Mouse (Mus musculus) kidney, postnatal 0 days (tissue): Measurements from ENCODE around the gene Fos. TPM values are rescaled to one million over a fixed set of nuclear protein-coding genes. Genes with fewer than 3 reads are reported as not detected.

Experiments
- ATAC-seq: fragments of 200-750 bp; cut with Nextera tagmentation; replicated peaks from 2 replicates; pipeline ENCODE4 v1.8.0; 2017; ENCODE audit warnings: low read depth, moderate number of reproducible peaks, moderate TSS enrichment, moderate library complexity; ENCODE audit not compliant: low FRiP score
- DNase-seq: peaks from one replicate; pipeline ENCODE4 v3.0.0-alpha.2; 2016; ENCODE audit warnings: low spot score
- H3K27ac ChIP-seq: fragments of 300-500 bp; sonication (generic); 2 replicates; pipeline ENCODE4 v1.5.1; 2014; ENCODE audit warnings: mild to moderate bottlenecking
- H3K27me3 ChIP-seq: fragments of 300-500 bp; sonication (generic); 2 replicates; pipeline ENCODE4 v1.6.1; 2014; ENCODE audit warnings: low read length, mixed read lengths; ENCODE audit not compliant: insufficient read depth
- H3K36me3 ChIP-seq: fragments of 300-500 bp; sonication (generic); 2 replicates; pipeline ENCODE4 v1.6.1; 2014; ENCODE audit warnings: low read length, mixed read lengths; ENCODE audit not compliant: insufficient read depth
- H3K4me1 ChIP-seq: fragments of 300-500 bp; sonication (generic); replicated peaks from 2 replicates; pipeline ENCODE4 v1.6.1; 2014; ENCODE audit warnings: antibody characterized with exemption, low read length, mixed read lengths; ENCODE audit not compliant: insufficient read depth
- H3K4me2 ChIP-seq: fragments of 300-500 bp; sonication (generic); 2 replicates; pipeline ENCODE4 v1.6.1; 2014; ENCODE audit warnings: mild to moderate bottlenecking, low read length, moderate library complexity, mixed read lengths
- H3K4me3 ChIP-seq: fragments of 300-500 bp; sonication (generic); replicated peaks from 2 replicates; pipeline ENCODE4 v1.5.1; 2014; ENCODE audit warnings: low read depth, low read length
- H3K9ac ChIP-seq: fragments of 300-500 bp; sonication (generic); 2 replicates; pipeline ENCODE4 v1.6.1; 2014; ENCODE audit warnings: low read depth, low read length
- H3K9me3 ChIP-seq: fragments of 300-500 bp; sonication (generic); replicated peaks from 2 replicates; pipeline ENCODE4 v1.6.1; 2016; ENCODE audit warnings: low read length, inconsistent platforms, mixed read lengths
- CTCF ChIP-seq: IDR thresholded peaks from 2 replicates; pipeline ENCODE4 v1.5.1; 2016; ENCODE audit warnings: antibody characterized with exemption, low read depth, mild to moderate bottlenecking, moderate library complexity
- WGBS: fragments of 180-500 bp; shearing (Covaris S2); extraction: QIAGEN DNeasy Blood & Tissue Kit; methylation state at CpG from one replicate; pipeline ENCODE4 v1.1.7; 2014; 5-methylcytosine and 5-hydroxymethylcytosine counted together
- polyA plus RNA-seq: library from polyadenylated mRNA; unstranded; fragments of >200 nt; fragmentation: Nextera tagmentation; extraction: Ambion mirVana; gene quantifications from 2 replicates; pipeline ENCODE4 v1.2.1, GENCODE M21; 2015

Gene Fos
- polyA plus RNA-seq, 1 experiment from 2014 or later: 3.9 TPM

DNA sequence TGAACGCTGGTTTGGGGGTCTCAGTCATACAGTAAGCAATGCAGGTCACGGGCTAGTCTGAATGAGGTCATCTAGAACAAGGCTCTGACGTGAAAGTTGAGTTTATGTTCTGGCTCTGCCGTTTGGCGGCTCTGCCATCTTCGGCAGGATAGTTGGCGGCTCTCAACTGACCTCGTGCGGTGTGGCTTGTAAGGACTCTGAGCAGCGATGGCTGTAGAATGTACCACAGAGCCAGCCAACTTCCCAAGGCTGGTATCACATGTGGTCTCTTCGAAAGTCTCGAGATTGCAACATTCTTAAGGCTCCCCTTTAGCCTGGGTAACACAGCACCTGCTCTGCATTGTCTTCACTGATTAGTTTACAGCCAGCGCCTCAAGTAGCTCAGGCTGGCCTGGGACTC lies 43.6 kb downstream of the Fos start:
- Histone ChIP-seq H3K27me3 (no peaks in the 10 kb centered on the region), H3K4me1 (no peaks in the 10 kb centered on the region), H3K4me2 (no peak overlapping the region), H3K36me3 (no peaks in the 10 kb centered on the region), H3K27ac (no peak overlapping the region), H3K9me3 (no peaks in the 10 kb centered on the region), H3K4me3 (no peak overlapping the region), H3K9ac (no peak overlapping the region)
- DNase-seq (no peak), ATAC-seq (no peak)
- no peak for TF ChIP-seq CTCF
- WGBS: 71% methylated on average over 13 of the region's 13 CpGs

DNA sequence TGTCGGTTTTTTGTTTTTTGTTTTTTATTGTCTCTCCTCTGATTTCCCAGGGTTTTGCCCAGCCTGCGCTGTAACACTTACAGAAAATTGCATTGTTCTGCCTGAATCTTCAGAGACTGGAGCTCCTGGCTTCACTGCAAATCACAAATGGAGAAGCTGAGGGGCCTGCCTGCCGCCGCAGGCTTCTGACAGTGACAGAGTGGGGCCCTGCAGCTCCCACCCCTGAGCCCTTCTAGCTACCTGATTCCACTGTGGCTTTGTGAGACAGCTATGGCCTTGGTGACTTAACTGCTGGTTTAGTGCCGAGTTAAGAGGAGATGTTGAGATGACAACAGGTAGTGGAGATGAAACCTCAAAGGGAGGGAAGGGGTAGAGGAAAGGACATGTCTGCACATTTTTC lies 44.3 kb downstream of the Fos start:
- 54% methylated on average over 5 of the region's 5 CpGs for whole genome bisulfite sequencing
- TF ChIP-seq CTCF: no peak
- Histone ChIP-seq H3K4me1 (peaks cover 5% of the 10 kb centered on the region), H3K27ac (no peak overlapping the region), H3K4me2 (no peak overlapping the region), H3K36me3 (no peaks in the 10 kb centered on the region), H3K27me3 (no peaks in the 10 kb centered on the region), H3K9me3 (no peaks in the 10 kb centered on the region), H3K4me3 (no peak overlapping the region), H3K9ac (no peak overlapping the region)
- DNase-seq (no peak), ATAC-seq (no peak)

- no peaks in the 10 kb centered on the region for H3K36me3 ChIP-seq
- no peak overlapping the region for H3K4me3 ChIP-seq
- ATAC-seq (no peak), DNase-seq (no peak)
- no peaks in the 10 kb centered on the region for H3K9me3 ChIP-seq
- WGBS: 90% methylated on average over 6 of the region's 6 CpGs
- TF ChIP-seq CTCF: no peak
- no peaks in the 10 kb centered on the region for H3K27me3 ChIP-seq
- H3K27ac ChIP-seq: no peak overlapping the region
- peaks cover 8% of the 10 kb centered on the region for H3K4me1 ChIP-seq
- H3K4me2 ChIP-seq: no peak overlapping the region
- no peak overlapping the region for H3K9ac ChIP-seq
Measured at GRCm38 (mm10) chr12:85519553-85519952, 45.9 kb downstream of the Fos start.

DNA sequence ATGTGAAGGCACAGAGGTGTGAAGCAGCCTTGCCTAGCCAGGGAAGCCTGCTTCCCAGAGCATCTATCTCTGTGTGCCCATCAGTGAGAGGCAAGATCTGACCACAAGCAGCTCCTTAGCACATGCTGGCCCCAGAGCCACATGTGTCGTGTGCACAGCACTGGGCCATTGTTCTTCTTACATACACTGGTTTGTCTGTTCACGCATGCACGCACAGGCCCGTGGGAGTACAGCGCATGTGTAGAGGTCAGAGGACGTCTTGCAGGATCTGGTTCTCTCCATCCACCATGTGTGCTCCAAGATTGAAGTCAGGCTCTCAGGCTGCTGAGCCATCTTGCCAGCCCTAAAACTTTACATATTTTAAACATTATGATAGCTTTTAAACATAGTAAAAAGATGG lies 47.4 kb downstream of the Fos start:
- Histone ChIP-seq H3K27ac (no peak overlapping the region), H3K9ac (no peak overlapping the region), H3K4me3 (no peak overlapping the region), H3K4me2 (no peak overlapping the region), H3K27me3 (no peaks in the 10 kb centered on the region), H3K36me3 (no peaks in the 10 kb centered on the region), H3K9me3 (no peaks in the 10 kb centered on the region), H3K4me1 (peaks cover 8% of the 10 kb centered on the region)
- WGBS: 84% methylated on average over 6 of the region's 6 CpGs
- no peak for DNase-seq
- TF ChIP-seq CTCF: no peak
- no peak for ATAC-seq

DNA sequence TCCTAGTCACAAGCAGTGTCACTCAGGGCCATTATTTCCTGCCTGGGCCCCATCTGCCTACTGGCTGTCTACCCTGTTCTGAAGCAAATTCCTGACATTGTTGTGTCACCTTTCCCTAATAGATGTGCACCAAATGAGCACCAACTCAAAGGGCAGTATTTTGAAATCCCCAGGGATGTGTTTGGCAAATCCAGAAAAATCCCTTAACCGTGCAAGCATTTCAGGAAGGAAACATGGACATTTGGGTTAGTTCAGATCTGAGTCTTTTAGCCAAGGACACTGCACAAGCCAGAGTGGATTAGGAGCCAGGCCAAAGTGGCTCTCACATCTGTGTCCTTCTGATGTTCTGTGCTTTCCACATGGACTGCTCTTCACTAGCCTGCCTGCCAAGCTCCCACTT lies 48.0 kb downstream of the Fos start:
- 56% methylated on average over 1 of the region's 1 CpGs for WGBS
- H3K36me3 ChIP-seq: no peaks in the 10 kb centered on the region

GRCm38 (mm10) chr12:85522631-85523388 lies 49.1 kb downstream of the Fos start:
- Histone ChIP-seq H3K27ac (no peak overlapping the region), H3K4me3 (no peak overlapping the region), H3K9me3 (no peaks in the 10 kb centered on the region), H3K27me3 (no peaks in the 10 kb centered on the region), H3K36me3 (no peaks in the 10 kb centered on the region), H3K9ac (no peak overlapping the region), H3K4me2 (no peak overlapping the region), H3K4me1 (peaks cover 8% of the 10 kb centered on the region)
- no peak for ATAC-seq
- DNase-seq: no peak
- no peak for TF ChIP-seq CTCF
- 49% methylated on average over 7 of the region's 7 CpGs for WGBS

More for the DNA sequence above, 48.0 kb downstream of the Fos start:
- ATAC-seq: no peak
- Histone ChIP-seq H3K9ac (no peak overlapping the region), H3K27ac (no peak overlapping the region), H3K4me1 (peaks cover 8% of the 10 kb centered on the region), H3K9me3 (no peaks in the 10 kb centered on the region), H3K4me3 (no peak overlapping the region), H3K27me3 (no peaks in the 10 kb centered on the region), H3K4me2 (no peak overlapping the region)
- DNase-seq: no peak
- TF ChIP-seq CTCF: no peak
